Mouse (Mus musculus): ENCODE data around the gene Nqo2. TPM values are rescaled to one million over a fixed set of nuclear protein-coding genes. Genes with fewer than 3 reads are reported as not detected.
A peak's percentile ranks its signal among the peaks of the same experiment; 100 is the strongest.
"Not testable (repeated sequence)": the region's sequence is repeated elsewhere in the genome, so short reads cannot be mapped to it uniquely, and the experiment has no call there.

Nqo2 gene
- polyA plus RNA-seq (2015; fragmentation: Nextera tagmentation; extraction: Ambion mirVana), result 6.3 and 7.7 TPM in 2 replicates

GRCm38 (mm10) chr13:33964206-33965046 lies at the start of gene Nqo2:
TSS of gene Nqo2 (plus strand) at chr13:33964687.
- Histone ChIP-seq H3K27ac (ENCODE audit: low read length) (peak within 1 kb of the TSS; percentile 78), H3K4me1 (ENCODE audit: control insufficient read depth, insufficient read depth, low read length) (no peaks in the 10 kb centered on the region), H3K9me3 (replicated peaks; ENCODE audit: control insufficient read depth, low read length, poor library complexity, severe bottlenecking) (no peaks in the 10 kb centered on the region), H3K4me3 (ENCODE audit: low read depth, low read length) (peak within 1 kb of the TSS; percentile 54), H3K36me3 (ENCODE audit: control insufficient read depth, insufficient read depth, low read length) (no peaks in the 10 kb centered on the region), H3K9ac (ENCODE audit: low read depth, low read length) (peak within 1 kb of the TSS; percentile 74), H3K4me2 (ENCODE audit: low read length) (peak within 1 kb of the TSS; percentile 86), H3K27me3 (ENCODE audit: control insufficient read depth, insufficient read depth, low read depth, low read length) (no peaks in the 10 kb centered on the region)
- peak; percentile 92 for ATAC-seq
- WGBS, result 2% methylated on average over 22 of the region's 22 CpGs

GRCm38 (mm10) chr13:33921041-33921440 lies 43.4 kb upstream of the Nqo2 start:
- Histone ChIP-seq H3K27ac (ENCODE audit: low read length) (no peak overlapping the region), H3K4me1 (ENCODE audit: control insufficient read depth, insufficient read depth, low read length) (no peaks in the 10 kb centered on the region), H3K4me3 (ENCODE audit: low read depth, low read length) (no peak overlapping the region), H3K36me3 (ENCODE audit: control insufficient read depth, insufficient read depth, low read length) (peaks cover 22% of the 10 kb centered on the region), H3K27me3 (ENCODE audit: control insufficient read depth, insufficient read depth, low read depth, low read length) (no peaks in the 10 kb centered on the region), H3K4me2 (ENCODE audit: low read length) (no peak overlapping the region), H3K9me3 (replicated peaks; ENCODE audit: control insufficient read depth, low read length, poor library complexity, severe bottlenecking) (no peaks in the 10 kb centered on the region), H3K9ac (ENCODE audit: low read depth, low read length) (no peak overlapping the region)
- no peak for ATAC-seq
- WGBS, result 87% methylated on average over 6 of the region's 6 CpGs

DNA sequence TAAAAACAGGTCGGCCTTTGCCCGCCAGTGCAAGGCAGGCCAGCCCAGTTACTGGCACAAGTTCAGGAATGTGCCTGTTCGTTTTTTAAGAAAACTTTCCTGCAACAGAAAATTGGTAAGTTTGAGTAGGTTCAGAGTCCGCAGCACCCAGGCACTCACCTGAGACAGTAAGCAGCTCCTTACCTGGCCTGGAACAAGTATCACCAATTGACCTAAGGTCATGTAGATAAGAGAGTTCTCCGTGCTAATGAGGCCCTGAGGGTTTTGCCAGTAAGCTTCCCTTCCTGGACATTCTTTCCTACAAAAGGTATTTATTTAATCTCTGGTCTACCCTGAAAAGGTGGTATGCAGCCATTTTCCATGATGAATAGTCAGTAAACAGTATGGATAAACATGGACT lies 42.8 kb upstream of the Nqo2 start:
- Histone ChIP-seq H3K4me2 (ENCODE audit: low read length) (no peak overlapping the region), H3K4me3 (ENCODE audit: low read depth, low read length) (no peak overlapping the region), H3K9ac (ENCODE audit: low read depth, low read length) (no peak overlapping the region), H3K9me3 (replicated peaks; ENCODE audit: control insufficient read depth, low read length, poor library complexity, severe bottlenecking) (no peaks in the 10 kb centered on the region), H3K4me1 (ENCODE audit: control insufficient read depth, insufficient read depth, low read length) (no peaks in the 10 kb centered on the region), H3K27ac (ENCODE audit: low read length) (no peak overlapping the region), H3K27me3 (ENCODE audit: control insufficient read depth, insufficient read depth, low read depth, low read length) (no peaks in the 10 kb centered on the region), H3K36me3 (ENCODE audit: control insufficient read depth, insufficient read depth, low read length) (peaks cover 22% of the 10 kb centered on the region)
- WGBS, result 94% methylated on average over 5 of the region's 5 CpGs
- no peak for ATAC-seq

- 80% methylated on average over 2 of the region's 2 CpGs for WGBS
- Histone ChIP-seq H3K27me3 (ENCODE audit: control insufficient read depth, insufficient read depth, low read depth, low read length) (no peaks in the 10 kb centered on the region), H3K9me3 (replicated peaks; ENCODE audit: control insufficient read depth, low read length, poor library complexity, severe bottlenecking) (no peaks in the 10 kb centered on the region), H3K4me3 (ENCODE audit: low read depth, low read length) (no peak overlapping the region), H3K36me3 (ENCODE audit: control insufficient read depth, insufficient read depth, low read length) (no peaks in the 10 kb centered on the region), H3K4me1 (ENCODE audit: control insufficient read depth, insufficient read depth, low read length) (no peaks in the 10 kb centered on the region; the same call in 1 of the 2 replicates), H3K9ac (ENCODE audit: low read depth, low read length) (no peak overlapping the region), H3K27ac (ENCODE audit: low read length) (no peak overlapping the region), H3K4me2 (ENCODE audit: low read length) (no peak overlapping the region)
- ATAC-seq, result no peak
Observed at GRCm38 (mm10) chr13:33930281-33930680, 34.2 kb upstream of the Nqo2 start.

DNA sequence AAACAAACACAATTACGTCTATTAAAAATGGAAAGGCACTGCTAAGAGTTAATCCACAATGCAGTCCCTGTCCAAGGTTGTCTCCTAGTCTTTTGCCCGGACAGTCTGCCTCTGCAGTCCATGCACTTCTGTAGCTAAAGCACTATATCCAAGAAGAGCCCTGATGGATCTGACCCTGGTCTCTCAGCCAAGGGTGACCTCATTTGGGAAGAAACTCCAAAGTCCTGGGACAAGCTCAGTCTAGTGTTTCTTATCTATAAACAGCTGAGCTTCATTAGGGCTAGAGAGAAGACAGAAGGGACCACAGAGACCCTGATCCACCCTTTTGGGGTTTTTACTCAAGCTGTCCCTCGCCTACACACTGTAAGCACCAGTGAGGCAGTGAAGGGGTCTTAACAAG lies 33.6 kb upstream of the Nqo2 start:
- Histone ChIP-seq H3K4me2 (ENCODE audit: low read length) (no peak overlapping the region), H3K9me3 (replicated peaks; ENCODE audit: control insufficient read depth, low read length, poor library complexity, severe bottlenecking) (no peaks in the 10 kb centered on the region), H3K9ac (ENCODE audit: low read depth, low read length) (no peak overlapping the region), H3K36me3 (ENCODE audit: control insufficient read depth, insufficient read depth, low read length) (no peaks in the 10 kb centered on the region), H3K27me3 (ENCODE audit: control insufficient read depth, insufficient read depth, low read depth, low read length) (no peaks in the 10 kb centered on the region), H3K4me1 (ENCODE audit: control insufficient read depth, insufficient read depth, low read length) (no peaks in the 10 kb centered on the region; the same call in 1 of the 2 replicates), H3K27ac (ENCODE audit: low read length) (no peak overlapping the region), H3K4me3 (ENCODE audit: low read depth, low read length) (no peak overlapping the region)
- WGBS, result 89% methylated on average over 3 of the region's 3 CpGs
- no peak for ATAC-seq

DNA sequence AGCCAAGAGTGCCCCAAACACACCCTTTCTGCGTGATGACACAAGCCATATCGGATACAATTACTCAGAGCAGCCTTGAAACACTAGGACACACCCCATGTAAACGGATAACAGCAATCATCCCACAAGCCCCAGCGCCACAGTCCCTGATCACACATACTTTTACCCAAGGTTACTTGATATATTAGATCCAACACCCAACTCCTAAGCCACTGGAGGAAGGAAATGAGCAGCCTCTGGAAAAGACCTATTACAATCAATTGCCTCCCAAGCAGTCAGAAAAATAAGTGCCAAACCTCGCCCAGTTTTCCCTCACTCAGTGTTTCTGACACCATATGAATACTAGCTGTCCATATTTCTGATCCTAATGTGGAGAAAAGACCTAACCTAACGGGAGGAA lies 29.7 kb upstream of the Nqo2 start:
- 80% methylated on average over 6 of the region's 6 CpGs for WGBS
- no peak for ATAC-seq
- H3K36me3 ChIP-seq (ENCODE audit: control insufficient read depth, insufficient read depth, low read length), result no peaks in the 10 kb centered on the region
- peak overlapping the region; percentile 81; the same call in 1 of the 2 replicates for H3K4me2 ChIP-seq (ENCODE audit: low read length)
- H3K4me3 ChIP-seq (ENCODE audit: low read depth, low read length), result no peak overlapping the region
- peaks cover 5% of the 10 kb centered on the region for H3K4me1 ChIP-seq (ENCODE audit: control insufficient read depth, insufficient read depth, low read length)
- H3K9ac ChIP-seq (ENCODE audit: low read depth, low read length), result no peak overlapping the region
- H3K9me3 ChIP-seq (replicated peaks; ENCODE audit: control insufficient read depth, low read length, poor library complexity, severe bottlenecking), result no peaks in the 10 kb centered on the region
- H3K27ac ChIP-seq (ENCODE audit: low read length), result no peak overlapping the region
- no peaks in the 10 kb centered on the region for H3K27me3 ChIP-seq (ENCODE audit: control insufficient read depth, insufficient read depth, low read depth, low read length)

GRCm38 (mm10) chr13:33935465-33936181 lies 28.9 kb upstream of the Nqo2 start:
- WGBS, result under 1% methylated on average over 35 of the region's 44 CpGs
- H3K9ac ChIP-seq (ENCODE audit: low read depth, low read length), result peak overlapping the region; percentile 90
- peak overlapping the region; percentile 69 for H3K4me3 ChIP-seq (ENCODE audit: low read depth, low read length)
- H3K9me3 ChIP-seq (replicated peaks; ENCODE audit: control insufficient read depth, low read length, poor library complexity, severe bottlenecking), result no peaks in the 10 kb centered on the region
- H3K36me3 ChIP-seq (ENCODE audit: control insufficient read depth, insufficient read depth, low read length), result no peaks in the 10 kb centered on the region
- ATAC-seq, result peak; percentile 90
- H3K4me1 ChIP-seq (ENCODE audit: control insufficient read depth, insufficient read depth, low read length), result peaks cover 5% of the 10 kb centered on the region
- 0 out of 2 replicates have a peak overlapping the region, but pooled peaks have one; percentile 7 for H3K27ac ChIP-seq (ENCODE audit: low read length)
- H3K27me3 ChIP-seq (ENCODE audit: control insufficient read depth, insufficient read depth, low read depth, low read length), result no peaks in the 10 kb centered on the region
- peak overlapping the region; percentile 81 for H3K4me2 ChIP-seq (ENCODE audit: low read length)

- H3K4me2 ChIP-seq (ENCODE audit: low read length), result no peak overlapping the region
- H3K27ac ChIP-seq (ENCODE audit: low read length), result no peak overlapping the region
- H3K9ac ChIP-seq (ENCODE audit: low read depth, low read length), result no peak overlapping the region
- H3K4me3 ChIP-seq (ENCODE audit: low read depth, low read length), result no peak overlapping the region
- ATAC-seq, result no peak
- no peaks in the 10 kb centered on the region for H3K9me3 ChIP-seq (replicated peaks; ENCODE audit: control insufficient read depth, low read length, poor library complexity, severe bottlenecking)
- peaks cover 5% of the 10 kb centered on the region for H3K4me1 ChIP-seq (ENCODE audit: control insufficient read depth, insufficient read depth, low read length)
- 74% methylated on average over 5 of the region's 5 CpGs for WGBS
- no peaks in the 10 kb centered on the region for H3K27me3 ChIP-seq (ENCODE audit: control insufficient read depth, insufficient read depth, low read depth, low read length)
- H3K36me3 ChIP-seq (ENCODE audit: control insufficient read depth, insufficient read depth, low read length), result no peaks in the 10 kb centered on the region
Observed at GRCm38 (mm10) chr13:33937151-33937550, 27.3 kb upstream of the Nqo2 start.

GRCm38 (mm10) chr13:33937587-33937986 lies 26.9 kb upstream of the Nqo2 start:
- ATAC-seq; H3K9me3 ChIP-seq (replicated peaks; ENCODE audit: control insufficient read depth, low read length, poor library complexity, severe bottlenecking); H3K27me3 ChIP-seq (ENCODE audit: control insufficient read depth, insufficient read depth, low read depth, low read length); H3K4me2 ChIP-seq (ENCODE audit: low read length); H3K36me3 ChIP-seq (ENCODE audit: control insufficient read depth, insufficient read depth, low read length); H3K4me3 ChIP-seq (ENCODE audit: low read depth, low read length); H3K9ac ChIP-seq (ENCODE audit: low read depth, low read length); H3K4me1 ChIP-seq (ENCODE audit: control insufficient read depth, insufficient read depth, low read length); H3K27ac ChIP-seq (ENCODE audit: low read length): not testable (repeated sequence)
